Mouse (Mus musculus) spleen, adult 2 months (tissue): ENCODE measurements around the gene Natd1. TPM values are rescaled to one million over a fixed set of nuclear protein-coding genes. Genes with fewer than 3 reads are reported as not detected.
"Not testable (repeated sequence)": the region's sequence is repeated elsewhere in the genome, so short reads cannot be mapped to it uniquely, and the experiment has no call there.

Source experiments
- DNase-seq, 2 experiments: peaks; one replicate each; pipeline versions ENCODE4 v3.0.0 to v3.0.0-alpha.2; 2012 to 2021; ENCODE audit warnings: low spot score in 2 of 2, low read depth in 1 of 2
- H3K27ac ChIP-seq: fragments of 200-500 bp; 2 replicates; pipeline ENCODE4 v1.5.1; 2012; ENCODE audit warnings: low read length, inconsistent platforms; ENCODE audit not compliant: insufficient read depth
- H3K27me3 ChIP-seq: fragments of 200-500 bp; 2 replicates; pipeline ENCODE4 v1.6.1; 2012; ENCODE audit warnings: mild to moderate bottlenecking, moderate library complexity, low read length, inconsistent platforms; ENCODE audit not compliant: control insufficient read depth, insufficient read depth
- H3K36me3 ChIP-seq: fragments of 200-500 bp; 2 replicates; pipeline ENCODE4 v1.6.1; 2012; ENCODE audit warnings: mild to moderate bottlenecking, low read length, inconsistent platforms; ENCODE audit not compliant: control insufficient read depth, insufficient read depth
- H3K4me1 ChIP-seq: fragments of 200-500 bp; 2 replicates; pipeline ENCODE4 v1.6.1; 2011; ENCODE audit warnings: inconsistent platforms; ENCODE audit not compliant: control insufficient read depth, insufficient read depth, insufficient read length
- H3K4me3 ChIP-seq: fragments of 200-500 bp; 2 replicates; pipeline ENCODE4 v1.5.1; 2011; ENCODE audit warnings: mild to moderate bottlenecking, inconsistent platforms; ENCODE audit not compliant: insufficient read depth, insufficient read length; ENCODE audit errors: extremely low read depth
- CTCF ChIP-seq: fragments of 200-500 bp; IDR thresholded peaks from 2 replicates; pipeline ENCODE4 v1.5.1; 2011; ENCODE audit warnings: mild to moderate bottlenecking, inconsistent platforms; ENCODE audit not compliant: insufficient read depth, insufficient read length, insufficient replicate concordance; ENCODE audit errors: extremely low read depth
- POLR2A ChIP-seq: fragments of 200-500 bp; IDR thresholded peaks from 2 replicates; pipeline ENCODE4 v1.6.1; 2011; ENCODE audit warnings: low read depth, low read length, inconsistent platforms
- WGBS: fragments of 180-500 bp; shearing (Covaris S2); methylation state at CpG from one replicate; pipeline ENCODE4 v1.1.7; 2018; 5-methylcytosine and 5-hydroxymethylcytosine counted together
- polyA plus RNA-seq: library from polyadenylated mRNA; depleted of rRNA; stranded (reverse); fragments of >200 nt; gene quantifications from 2 replicates; pipeline ENCODE4 v1.2.3, GENCODE M21; 2012

The Natd1 gene
- polyA plus RNA-seq, 1 experiment, result 23.2 TPM

DNA sequence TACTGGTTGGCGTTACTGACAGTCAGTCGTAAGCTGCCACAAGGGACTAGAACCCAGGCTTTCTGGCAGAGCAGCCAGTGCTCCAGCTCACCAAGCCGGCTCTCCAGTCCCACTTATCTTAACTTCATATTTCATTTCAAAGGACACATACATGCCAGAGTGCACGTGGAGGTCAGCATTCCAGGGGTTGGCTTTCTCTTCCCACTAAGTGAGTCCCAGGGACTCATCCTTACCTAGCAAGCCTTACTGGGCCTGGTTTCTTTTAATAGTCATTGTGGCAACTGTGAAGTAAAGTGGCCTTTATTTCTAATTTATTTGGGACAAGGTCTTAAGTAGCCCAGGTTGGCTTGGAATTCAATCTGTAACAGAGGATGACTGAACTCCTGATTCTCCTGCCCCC is 43.1 kb downstream of the Natd1 start:
- DNase-seq, result no peak
- Histone ChIP-seq H3K27me3 (no peaks in the 10 kb centered on the region), H3K27ac (no peak overlapping the region), H3K36me3 (no peaks in the 10 kb centered on the region), H3K4me3 (no peak overlapping the region), H3K4me1 (peaks cover 6% of the 10 kb centered on the region; the same call in 1 of the 2 replicates)
- WGBS, result 91% methylated on average over 4 of the region's 4 CpGs
- TF ChIP-seq POLR2A (no peak), CTCF (no peak)

- 89% methylated on average over 6 of the region's 6 CpGs for WGBS
- not testable (repeated sequence) for H3K27me3 ChIP-seq, H3K4me3 ChIP-seq, H3K36me3 ChIP-seq, H3K4me1 ChIP-seq, H3K27ac ChIP-seq, DNase-seq
These were observed 45.1 kb downstream of the Natd1 start for GRCm38 (mm10) chr11:60869471-60869870.

GRCm38 (mm10) chr11:60867904-60868303 is 46.6 kb downstream of the Natd1 start:
- Histone ChIP-seq H3K36me3 (peaks cover 16% of the 10 kb centered on the region), H3K4me1 (peaks cover 1% of the 10 kb centered on the region; the same call in 1 of the 2 replicates), H3K27me3 (no peaks in the 10 kb centered on the region), H3K27ac (no peak overlapping the region), H3K4me3 (no peak overlapping the region)
- whole genome bisulfite sequencing, result 85% methylated on average over 8 of the region's 8 CpGs
- DNase-seq, result no peak
- no peak for TF ChIP-seq POLR2A
- TF ChIP-seq CTCF, result no peak

DNA sequence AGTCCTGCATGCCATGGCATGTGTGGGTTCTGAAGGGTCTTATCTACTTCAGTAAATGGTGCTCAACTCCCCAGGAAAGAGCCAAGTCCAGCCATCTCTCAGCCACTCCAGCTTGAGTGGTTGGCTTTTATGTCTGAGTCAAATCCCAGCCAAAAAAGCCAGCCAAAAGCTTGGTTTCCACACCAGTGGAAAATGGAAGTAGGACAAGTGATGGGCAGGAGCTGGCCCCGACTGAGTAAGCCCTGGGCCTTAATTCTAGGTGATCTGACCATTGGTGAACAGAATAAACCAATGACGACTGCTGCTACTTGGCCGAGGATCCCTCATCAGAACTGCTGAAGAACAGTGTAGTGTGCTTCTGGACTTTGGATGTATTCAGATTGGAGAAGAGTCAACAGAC is 47.1 kb downstream of the Natd1 start:
- TF ChIP-seq CTCF, result no peak
- TF ChIP-seq POLR2A, result no peak
- no peak for DNase-seq
- WGBS, result 88% methylated on average over 3 of the region's 3 CpGs
- no peak overlapping the region for H3K27ac ChIP-seq
- no peaks in the 10 kb centered on the region for H3K27me3 ChIP-seq
- H3K4me1 ChIP-seq, result no peaks in the 10 kb centered on the region
- peaks cover 16% of the 10 kb centered on the region for H3K36me3 ChIP-seq
- no peak overlapping the region for H3K4me3 ChIP-seq

DNA sequence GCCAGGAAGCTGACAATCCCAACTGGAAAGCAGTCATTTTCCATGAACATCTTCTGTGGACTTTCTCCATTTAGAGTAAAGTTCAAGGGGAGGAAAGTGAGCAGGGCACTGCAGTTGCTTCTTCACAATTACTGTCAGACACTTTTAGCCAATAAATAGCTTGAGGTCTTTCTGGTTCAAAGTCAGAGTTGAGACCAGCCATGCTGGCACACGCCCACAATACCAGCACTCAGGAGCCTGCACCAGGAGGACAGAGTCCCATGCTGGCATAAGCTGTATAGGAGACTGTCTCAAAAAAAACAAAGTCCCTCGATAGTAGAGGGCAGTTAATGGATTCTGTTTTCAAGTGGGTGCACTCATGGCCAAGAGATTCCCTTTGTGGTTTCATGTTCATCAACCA is 48.5 kb downstream of the Natd1 start:
- TF ChIP-seq POLR2A, result no peak
- no peak for TF ChIP-seq CTCF
- H3K4me1 ChIP-seq, result no peaks in the 10 kb centered on the region
- WGBS, result 79% methylated on average over 2 of the region's 2 CpGs
- no peak overlapping the region for H3K4me3 ChIP-seq
- no peak for DNase-seq
- peaks cover 17% of the 10 kb centered on the region for H3K36me3 ChIP-seq
- no peaks in the 10 kb centered on the region for H3K27me3 ChIP-seq
- no peak overlapping the region for H3K27ac ChIP-seq

DNA sequence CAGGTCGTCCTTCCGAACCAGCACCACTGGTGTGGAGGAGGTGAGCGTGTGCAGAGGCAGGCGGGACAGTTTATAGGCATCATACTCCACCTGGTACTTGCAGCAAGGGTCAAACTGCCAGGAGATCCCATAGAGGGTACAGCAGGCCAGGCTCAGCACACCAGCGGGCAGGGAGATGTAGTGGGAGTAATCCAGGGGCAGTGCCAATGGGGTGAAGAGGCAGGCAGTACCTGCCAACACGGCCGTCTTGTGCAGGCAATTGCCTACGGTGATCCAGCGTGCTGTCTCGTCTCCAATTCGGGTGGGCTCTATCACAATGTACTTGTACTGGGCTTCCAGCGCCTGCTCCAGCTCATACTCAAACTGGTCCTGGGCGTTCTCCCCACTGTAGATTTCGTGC is 49.6 kb downstream of the Natd1 start:
- no peak overlapping the region for H3K4me3 ChIP-seq
- no peak for TF ChIP-seq POLR2A
- TF ChIP-seq CTCF, result no peak
- H3K36me3 ChIP-seq, result peaks cover 17% of the 10 kb centered on the region
- no peaks in the 10 kb centered on the region for H3K27me3 ChIP-seq
- no peak overlapping the region for H3K27ac ChIP-seq
- no peaks in the 10 kb centered on the region for H3K4me1 ChIP-seq
- no peak for DNase-seq
- 92% methylated on average over 14 of the region's 14 CpGs for WGBS

- DNase-seq, result no peak
- TF ChIP-seq CTCF (no peak), POLR2A (no peak)
- no peak overlapping the region for H3K27ac ChIP-seq
- peaks cover 17% of the 10 kb centered on the region for H3K36me3 ChIP-seq
- WGBS, result 98% methylated on average over 2 of the region's 2 CpGs
- no peaks in the 10 kb centered on the region for H3K27me3 ChIP-seq
- H3K4me1 ChIP-seq, result no peaks in the 10 kb centered on the region
- no peak overlapping the region for H3K4me3 ChIP-seq
These were observed 50.4 kb downstream of the Natd1 start for GRCm38 (mm10) chr11:60864166-60864565.
